Mouse (Mus musculus) forebrain, embryonic 10.5 days (tissue): ENCODE measurements at regions not wholly inside any gene's neighbourhood (a gene's known extent, or its start where the extent isn't known, plus 50 kb on each side); places are given as distances from the start of the nearest gene placed in this dataset.

Experiments
- DNase-seq: peaks from one replicate; pipeline ENCODE4 v3.0.0-alpha.2; 2017; ENCODE audit warnings: low spot score; ENCODE audit errors: extremely low spot score
- H3K27ac ChIP-seq: fragments of 300-500 bp; sonication (generic); 2 replicates; pipeline ENCODE4 v1.5.1; 2016; ENCODE audit warnings: mild to moderate bottlenecking
- H3K27me3 ChIP-seq: fragments of 300-500 bp; sonication (generic); 2 replicates; pipeline ENCODE4 v1.6.1; 2016; ENCODE audit warnings: mild to moderate bottlenecking; ENCODE audit not compliant: poor library complexity, severe bottlenecking
- H3K36me3 ChIP-seq: fragments of 300-500 bp; sonication (generic); replicated peaks from 2 replicates; pipeline ENCODE4 v1.6.1; 2016; ENCODE audit warnings: mild to moderate bottlenecking, moderate library complexity
- H3K4me1 ChIP-seq: fragments of 300-500 bp; sonication (generic); 2 replicates; pipeline ENCODE4 v1.6.1; 2016
- H3K4me3 ChIP-seq: fragments of 300-500 bp; sonication (generic); 2 replicates; pipeline ENCODE4 v1.5.1; 2016; ENCODE audit warnings: mild to moderate bottlenecking, moderate library complexity
- H3K9me3 ChIP-seq: fragments of 300-500 bp; sonication (generic); 2 replicates; pipeline ENCODE4 v1.6.1; 2016; ENCODE audit warnings: mild to moderate bottlenecking, moderate library complexity
- WGBS: fragments of 180-500 bp; shearing (Covaris S2); methylation state at CpG from one replicate; pipeline ENCODE4 v1.1.7; 2016; 5-methylcytosine and 5-hydroxymethylcytosine counted together

GRCm38 (mm10) chr4:87657855-87658254, 375.3 kb downstream of the Mllt3 start:
- Histone ChIP-seq H3K36me3 (no peaks in the 10 kb centered on the region), H3K4me1 (peaks cover 35% of the 10 kb centered on the region), H3K27me3 (peaks cover 20% of the 10 kb centered on the region), H3K9me3 (no peaks in the 10 kb centered on the region), H3K4me3 (no peak overlapping the region), H3K27ac (no peak overlapping the region)
- no peak for DNase-seq
- WGBS = 53% methylated on average over 2 of the region's 2 CpGs

GRCm38 (mm10) chr4:87653440-87654165, 379.6 kb downstream of the Mllt3 start:
- Histone ChIP-seq H3K4me1 (peaks cover 67% of the 10 kb centered on the region), H3K36me3 (no peaks in the 10 kb centered on the region), H3K27me3 (peaks cover 40% of the 10 kb centered on the region), H3K9me3 (no peaks in the 10 kb centered on the region), H3K4me3 (no peak overlapping the region), H3K27ac (no peak overlapping the region)
- 64% methylated on average over 5 of the region's 5 CpGs for WGBS
- no peak for DNase-seq

- Histone ChIP-seq H3K9me3 (no peaks in the 10 kb centered on the region), H3K4me3 (no peak overlapping the region), H3K4me1 (peaks cover 67% of the 10 kb centered on the region), H3K27ac (peak overlapping the region; percentile 31; the same call in 1 of the 2 replicates), H3K36me3 (no peaks in the 10 kb centered on the region), H3K27me3 (peaks cover 38% of the 10 kb centered on the region)
- 82% methylated on average over 8 of the region's 8 CpGs for whole genome bisulfite sequencing
- DNase-seq = no peak
These were observed 380.7 kb downstream of the Mllt3 start for GRCm38 (mm10) chr4:87652314-87652934.

GRCm38 (mm10) chr4:87651275-87651674, 381.9 kb downstream of the Mllt3 start:
- Histone ChIP-seq H3K27ac (peak overlapping the region; percentile 51; the same call in 1 of the 2 replicates), H3K4me3 (no peak overlapping the region), H3K9me3 (no peaks in the 10 kb centered on the region), H3K27me3 (peaks cover 49% of the 10 kb centered on the region), H3K36me3 (no peaks in the 10 kb centered on the region), H3K4me1 (peaks cover 70% of the 10 kb centered on the region)
- 35% methylated on average over 3 of the region's 3 CpGs for WGBS
- no peak for DNase-seq

GRCm38 (mm10) chr4:87650837-87651236, 382.3 kb downstream of the Mllt3 start:
- Histone ChIP-seq H3K9me3 (no peaks in the 10 kb centered on the region), H3K27ac (peak overlapping the region; percentile 51; the same call in 1 of the 2 replicates), H3K4me3 (no peak overlapping the region), H3K4me1 (peaks cover 70% of the 10 kb centered on the region), H3K36me3 (no peaks in the 10 kb centered on the region), H3K27me3 (peaks cover 49% of the 10 kb centered on the region)
- peak; percentile 54 for DNase-seq
- 11% methylated on average over 6 of the region's 6 CpGs for WGBS

GRCm38 (mm10) chr4:87650393-87650792, 382.8 kb downstream of the Mllt3 start:
- DNase-seq = no peak
- no peak overlapping the region; the same call in 1 of the 2 replicates for H3K27ac ChIP-seq
- no peaks in the 10 kb centered on the region for H3K36me3 ChIP-seq
- H3K27me3 ChIP-seq = peaks cover 49% of the 10 kb centered on the region
- H3K4me1 ChIP-seq = peaks cover 70% of the 10 kb centered on the region
- WGBS = 48% methylated on average over 3 of the region's 3 CpGs
- no peak overlapping the region for H3K4me3 ChIP-seq
- H3K9me3 ChIP-seq = no peaks in the 10 kb centered on the region

- Histone ChIP-seq H3K9me3 (peaks cover 7% of the 10 kb centered on the region; the same call in 1 of the 2 replicates), H3K36me3 (no peaks in the 10 kb centered on the region), H3K4me3 (peak overlapping the region; percentile 46), H3K4me1 (peaks cover 66% of the 10 kb centered on the region), H3K27me3 (peaks cover 44% of the 10 kb centered on the region), H3K27ac (peak overlapping the region; percentile 84)
- DNase-seq = peak; percentile 23
These were observed 384.2 kb downstream of the Mllt3 start for GRCm38 (mm10) chr4:87648919-87649318.

GRCm38 (mm10) chr4:87647932-87648911, 384.9 kb downstream of the Mllt3 start:
- Histone ChIP-seq H3K4me1 (peaks cover 59% of the 10 kb centered on the region), H3K27me3 (peaks cover 37% of the 10 kb centered on the region), H3K9me3 (peaks cover 7% of the 10 kb centered on the region; the same call in 1 of the 2 replicates), H3K4me3 (peak overlapping the region; percentile 46), H3K36me3 (no peaks in the 10 kb centered on the region), H3K27ac (peak overlapping the region; percentile 84)
- peak; percentile 71 for DNase-seq
- 7% methylated on average over 26 of the region's 26 CpGs for WGBS

- no peak overlapping the region for H3K4me3 ChIP-seq
- DNase-seq = no peak
- H3K36me3 ChIP-seq = no peaks in the 10 kb centered on the region
- peaks cover 7% of the 10 kb centered on the region for H3K27me3 ChIP-seq
- peaks cover 11% of the 10 kb centered on the region; the same call in 1 of the 2 replicates for H3K9me3 ChIP-seq
- no peak overlapping the region for H3K27ac ChIP-seq
- 87% methylated on average over 5 of the region's 5 CpGs for WGBS
- H3K4me1 ChIP-seq = peaks cover 22% of the 10 kb centered on the region
These were observed 391.2 kb downstream of the Mllt3 start for GRCm38 (mm10) chr4:87642002-87642401.

- no peak for DNase-seq
- peaks cover 3% of the 10 kb centered on the region; the same call in 1 of the 2 replicates for H3K27me3 ChIP-seq
- H3K4me1 ChIP-seq = peaks cover 27% of the 10 kb centered on the region
- H3K27ac ChIP-seq = no peak overlapping the region
- no peak overlapping the region for H3K4me3 ChIP-seq
- 91% methylated on average over 3 of the region's 3 CpGs for WGBS
- H3K36me3 ChIP-seq = no peaks in the 10 kb centered on the region
- H3K9me3 ChIP-seq = peaks cover 11% of the 10 kb centered on the region; the same call in 1 of the 2 replicates
These were observed 391.6 kb downstream of the Mllt3 start for GRCm38 (mm10) chr4:87641551-87641950.

GRCm38 (mm10) chr4:87638380-87638646, 394.9 kb downstream of the Mllt3 start:
- no peak overlapping the region for H3K4me3 ChIP-seq
- no peaks in the 10 kb centered on the region for H3K27me3 ChIP-seq
- DNase-seq = no peak
- no peaks in the 10 kb centered on the region for H3K36me3 ChIP-seq
- H3K27ac ChIP-seq = peak overlapping the region; percentile 68
- peaks cover 34% of the 10 kb centered on the region for H3K4me1 ChIP-seq
- 7% methylated on average over 1 of the region's 1 CpGs for WGBS
- H3K9me3 ChIP-seq = peaks cover 4% of the 10 kb centered on the region; the same call in 1 of the 2 replicates

- DNase-seq = no peak
These were observed 395.4 kb downstream of the Mllt3 start for GRCm38 (mm10) chr4:87637629-87638379.

More at GRCm38 (mm10) chr4:87637629-87638379, 395.4 kb downstream of the Mllt3 start:
- H3K36me3 ChIP-seq = no peaks in the 10 kb centered on the region
- no peak overlapping the region for H3K4me3 ChIP-seq
- no peaks in the 10 kb centered on the region for H3K27me3 ChIP-seq
- peaks cover 34% of the 10 kb centered on the region for H3K4me1 ChIP-seq
- H3K9me3 ChIP-seq = peaks cover 4% of the 10 kb centered on the region; the same call in 1 of the 2 replicates
- WGBS = 27% methylated on average over 3 of the region's 3 CpGs
- H3K27ac ChIP-seq = peak overlapping the region; percentile 68
